Mouse (Mus musculus) CH12.LX (cell line): ENCODE measurements around the gene Anxa3. TPM values are rescaled to one million over a fixed set of nuclear protein-coding genes. Genes with fewer than 3 reads are reported as not detected.
A peak's percentile ranks its signal among the peaks of the same experiment; 100 is the strongest.

Experiments used
- DNase-seq: peaks from one replicate; pipeline ENCODE4 v3.0.0-alpha.2; 2013; ENCODE audit errors: extremely low read depth
- H3K27ac ChIP-seq: 2 replicates; pipeline ENCODE4 v1.5.1; 2012; ENCODE audit warnings: low read depth, mild to moderate bottlenecking, control low read depth, moderate library complexity; ENCODE audit not compliant: insufficient read depth
- H3K27me3 ChIP-seq: replicated peaks from 2 replicates; pipeline ENCODE3; 2012; ENCODE audit warnings: inconsistent platforms
- H3K36me3 ChIP-seq, 2 experiments: replicated peaks in 1 of 2; 2 replicates each; pipeline versions ENCODE3 to v1.6.1; 2012; ENCODE audit warnings: inconsistent platforms in 1 of 2, low read length in 1 of 2, mild to moderate bottlenecking in 1 of 2, mixed read lengths in 1 of 2, moderate library complexity in 1 of 2; ENCODE audit not compliant: control insufficient read depth in 1 of 2, insufficient read depth in 1 of 2
- H3K4me1 ChIP-seq, 2 experiments: 2 replicates each; pipeline ENCODE4 v1.6.1; 2012; ENCODE audit warnings: inconsistent platforms in 1 of 2, moderate library complexity in 1 of 2; ENCODE audit not compliant: insufficient read depth in 2 of 2, control insufficient read depth in 1 of 2
- H3K4me2 ChIP-seq: 2 replicates; pipeline ENCODE4 v1.6.1; 2012; ENCODE audit warnings: low read depth, mild to moderate bottlenecking, control low read depth; ENCODE audit not compliant: poor library complexity, insufficient read depth, severe bottlenecking
- H3K4me3 ChIP-seq, 3 experiments: fragments of 150-350 bp in 1 of 3; sonication (generic) in 1 of 3; replicated peaks in 1 of 3; 2 replicates each; pipeline versions ENCODE3 to v1.5.1; 2011 to 2012; ENCODE audit warnings: low read depth in 2 of 3, low read length in 2 of 3, mild to moderate bottlenecking in 2 of 3, moderate library complexity in 2 of 3, control low read depth in 1 of 3, improper control_type of control experiment in 1 of 3, inconsistent platforms in 1 of 3, mixed read lengths in 1 of 3; ENCODE audit not compliant: poor library complexity in 1 of 3
- H3K79me2 ChIP-seq: replicated peaks from 2 replicates; pipeline ENCODE4 v1.6.1; 2012; ENCODE audit warnings: mild to moderate bottlenecking, moderate library complexity; ENCODE audit not compliant: control insufficient read depth, poor library complexity, insufficient read depth, severe bottlenecking; ENCODE audit errors: extremely low read depth
- H3K9ac ChIP-seq: 2 replicates; pipeline ENCODE4 v1.6.1; 2012; ENCODE audit warnings: low read depth, mild to moderate bottlenecking, control low read depth, moderate library complexity; ENCODE audit not compliant: insufficient read depth
- H3K9me3 ChIP-seq: replicated peaks from 2 replicates; pipeline ENCODE3; 2012; ENCODE audit warnings: low read length, inconsistent platforms, mixed read lengths
- CHD2 ChIP-seq: IDR thresholded peaks from 2 replicates; pipeline ENCODE4 v1.6.1; 2011; ENCODE audit warnings: low read length, improper control_type of control experiment
- CTCF ChIP-seq, 2 experiments: IDR thresholded peaks in 1 of 2; conservative IDR thresholded peaks in 1 of 2; 2 replicates each; pipeline ENCODE4 v1.5.1; 2011 to 2012; ENCODE audit warnings: low read depth in 2 of 2, low read length in 2 of 2, improper control_type of control experiment in 1 of 2, inconsistent platforms in 1 of 2, mild to moderate bottlenecking in 1 of 2, moderate library complexity in 1 of 2
- E2F4 ChIP-seq: IDR thresholded peaks from 2 replicates; pipeline ENCODE4 v1.6.1; 2011; ENCODE audit warnings: low read depth, low read length, improper control_type of control experiment; ENCODE audit not compliant: insufficient replicate concordance
- ELF1 ChIP-seq: IDR thresholded peaks from 2 replicates; pipeline ENCODE4 v1.6.1; 2014; ENCODE audit warnings: low read depth, mild to moderate bottlenecking, inconsistent platforms, low read length, improper control_type of control experiment
- ETS1 ChIP-seq: conservative IDR thresholded peaks from 2 replicates; pipeline ENCODE4 v1.6.1; 2012; ENCODE audit warnings: low read depth, mild to moderate bottlenecking, inconsistent platforms, low read length, improper control_type of control experiment, moderate library complexity
- IRF4 ChIP-seq: IDR thresholded peaks from 2 replicates; pipeline ENCODE4 v1.6.1; 2014; ENCODE audit warnings: low read depth, mild to moderate bottlenecking, inconsistent platforms, low read length, improper control_type of control experiment
- JUND ChIP-seq: conservative IDR thresholded peaks from 2 replicates; pipeline ENCODE4 v1.6.1; 2011; ENCODE audit warnings: low read depth, low read length, improper control_type of control experiment
- MAX ChIP-seq: IDR thresholded peaks from 2 replicates; pipeline ENCODE4 v1.6.1; 2011; ENCODE audit warnings: low read length, improper control_type of control experiment
- MAZ ChIP-seq: IDR thresholded peaks from 2 replicates; pipeline ENCODE4 v1.6.1; 2012; ENCODE audit warnings: low read depth, mild to moderate bottlenecking, inconsistent platforms, low read length, improper control_type of control experiment, moderate library complexity
- MEF2A ChIP-seq: IDR thresholded peaks from 2 replicates; pipeline ENCODE4 v1.6.1; 2014; ENCODE audit warnings: low read depth, mild to moderate bottlenecking, inconsistent platforms, low read length, improper control_type of control experiment, borderline replicate concordance
- MXI1 ChIP-seq: IDR thresholded peaks from 2 replicates; pipeline ENCODE4 v1.6.1; 2011; ENCODE audit warnings: mild to moderate bottlenecking, low read depth, low read length, improper control_type of control experiment
- MYC ChIP-seq: IDR thresholded peaks from 2 replicates; pipeline ENCODE4 v1.6.1; 2011; ENCODE audit warnings: low read depth, mild to moderate bottlenecking, improper control_type of control experiment, low read length
- NELFE ChIP-seq: IDR thresholded peaks from 2 replicates; pipeline ENCODE4 v1.6.1; 2011; ENCODE audit warnings: low read depth, low read length, improper control_type of control experiment
- PAX5 ChIP-seq: IDR thresholded peaks from 2 replicates; pipeline ENCODE4 v1.6.1; 2012; ENCODE audit warnings: low read length, inconsistent platforms, mixed read lengths
- POLR2A ChIP-seq: IDR thresholded peaks from 2 replicates; pipeline ENCODE4 v1.6.1; 2011; ENCODE audit warnings: low read depth, mild to moderate bottlenecking, improper control_type of control experiment, low read length
- POLR2AphosphoS2 ChIP-seq: IDR thresholded peaks from 2 replicates; pipeline ENCODE4 v1.6.1; 2011; ENCODE audit warnings: low read depth, low read length, improper control_type of control experiment
- SIN3A ChIP-seq: IDR thresholded peaks from 2 replicates; pipeline ENCODE4 v1.6.1; 2012; ENCODE audit warnings: low read length, improper control_type of control experiment, inconsistent platforms
- SMC3 ChIP-seq: IDR thresholded peaks from 2 replicates; pipeline ENCODE4 v1.6.1; 2011; ENCODE audit warnings: low read depth, low read length, improper control_type of control experiment
- TBP ChIP-seq: conservative IDR thresholded peaks from 2 replicates; pipeline ENCODE4 v1.6.1; 2011; ENCODE audit warnings: low read depth, low read length, improper control_type of control experiment
- UBTF ChIP-seq: IDR thresholded peaks from 2 replicates; pipeline ENCODE4 v1.6.1; 2012; ENCODE audit warnings: low read depth, mild to moderate bottlenecking, inconsistent platforms, low read length, improper control_type of control experiment, moderate library complexity
- USF1 ChIP-seq: IDR thresholded peaks from 2 replicates; pipeline ENCODE4 v1.6.1; 2014; ENCODE audit warnings: low read depth, mild to moderate bottlenecking, inconsistent platforms, low read length, improper control_type of control experiment
- USF2 ChIP-seq: conservative IDR thresholded peaks from 2 replicates; pipeline ENCODE4 v1.6.1; 2011; ENCODE audit warnings: low read depth, low read length, improper control_type of control experiment
- ZC3H11A ChIP-seq: IDR thresholded peaks from 2 replicates; pipeline ENCODE4 v1.6.1; 2012; ENCODE audit warnings: low read depth, mild to moderate bottlenecking, inconsistent platforms, low read length, improper control_type of control experiment
- ZMIZ1 ChIP-seq: IDR thresholded peaks from 2 replicates; pipeline ENCODE4 v1.6.1; 2012; ENCODE audit warnings: low read depth, mild to moderate bottlenecking, inconsistent platforms, low read length, improper control_type of control experiment
- ZNF384 ChIP-seq: IDR thresholded peaks from 2 replicates; pipeline ENCODE4 v1.6.1; 2012; ENCODE audit warnings: low read depth, low read length, improper control_type of control experiment, inconsistent platforms
- dilution Hi-C: fragments of 300-500 bp; cut with MboI; formaldehyde crosslinking; loops from 2 replicates; pipeline ENCODE4 v1.14.3; 2020; ENCODE audit warnings: low sequenced_read_pairs; ENCODE audit not compliant: extremely low pct_unique_long_range_greater_than_20kb, extremely low pct_ligation_motif_present
- in situ Hi-C: fragments of 300-500 bp; cut with MboI; formaldehyde crosslinking; loops from 3 replicates; pipeline ENCODE4 v1.14.3; 2019; ENCODE audit warnings: low sequenced_read_pairs, low pct_ligation_motif_present, low pct_unique_long_range_greater_than_20kb, mixed read lengths
- polyA plus RNA-seq: library from polyadenylated mRNA; unstranded; fragments of >175 nt; gene quantifications from 2 replicates; pipeline ENCODE4 v1.2.1, GENCODE M21; 2012; ENCODE audit warnings: low read depth; ENCODE audit not compliant: insufficient read length
- total RNA-seq, 2 experiments: library from RNA; depleted of rRNA; stranded (reverse); fragments of 300-350 nt in 1 of 2; fragments of >200 nt in 1 of 2; gene quantifications; 2 replicates each; pipeline ENCODE4 v1.2.3; 2012 to 2014

Gene Anxa3
- total and polyA plus RNA-seq, 3 experiments = 1.4 TPM; not detected in 2

DNA sequence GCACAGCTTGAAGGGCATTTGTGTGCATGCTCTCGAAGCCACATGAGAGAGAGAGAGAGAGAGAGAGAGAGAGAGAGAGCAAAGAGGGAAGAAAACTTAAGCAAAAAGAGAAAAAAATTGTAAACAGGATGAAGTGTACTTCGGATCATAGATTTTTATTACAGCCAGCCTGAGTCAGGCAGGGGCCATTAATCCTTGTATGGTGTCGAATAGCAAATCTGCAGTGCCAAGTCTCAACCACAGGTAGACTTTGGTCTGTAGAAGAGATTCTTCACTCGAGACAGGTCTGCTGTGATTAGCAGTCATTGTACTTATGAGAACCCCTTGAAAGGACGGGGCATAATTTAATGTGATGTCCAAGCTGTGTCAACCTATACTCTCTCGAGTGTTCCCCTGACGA, 35.5 kb upstream of the Anxa3 start:
- H3K9ac ChIP-seq = no peak overlapping the region
- H3K4me3 ChIP-seq = no peak overlapping the region
- no peak overlapping the region for H3K27ac ChIP-seq
- dilution Hi-C loops = no loop called here
- H3K79me2 ChIP-seq = no peaks in the 10 kb centered on the region
- H3K9me3 ChIP-seq = no peaks in the 10 kb centered on the region
- no peak for DNase-seq
- H3K36me3 ChIP-seq = peaks cover 0 to 27% of the 10 kb centered on the region in 2 experiments
- in situ Hi-C loops = loop anchor here (5.0 kb wide), 1 partner anchor 40 kb away; no protein-coding TSS in a partner anchor
- no peaks in the 10 kb centered on the region for H3K27me3 ChIP-seq
- peaks cover 6 to 10% of the 10 kb centered on the region in 2 experiments for H3K4me1 ChIP-seq
- TF ChIP-seq UBTF (no peak), ELF1 (no peak), MAX (no peak), SMC3 (no peak), CTCF (conservative IDR thresholded peaks at IDR 0.05 in 1 of 2, IDR thresholded peaks at IDR 0.05 in 1 of 2; ENCODE audit: low read depth in 2 of 2, low read length in 2 of 2) (no peak), SIN3A (no peak), ETS1 (no peak), PAX5 (no peak), CHD2 (no peak), TBP (no peak)
- TF ChIP-seq, all 38 proteins: peak for 0
- no peak overlapping the region for H3K4me2 ChIP-seq

GRCm38 (mm10) chr5:96762021-96762420, 31.1 kb upstream of the Anxa3 start:
- DNase-seq = peak; percentile 20
- H3K27me3 ChIP-seq = no peaks in the 10 kb centered on the region
- dilution Hi-C loops = no loop called here
- H3K36me3 ChIP-seq = peaks cover 0 to 33% of the 10 kb centered on the region in 2 experiments
- in situ Hi-C loops = loop anchor here (10.0 kb wide), 1 partner anchor 427 kb away; no protein-coding TSS in a partner anchor
- H3K27ac ChIP-seq = no peak overlapping the region
- TF ChIP-seq ZNF384 = no peak
- TF ChIP-seq, all 38 proteins: peak for 0
- Histone ChIP-seq H3K4me1 (peaks cover 6 to 10% of the 10 kb centered on the region in 2 experiments), H3K4me3 (no peak overlapping the region), H3K4me2 (no peak overlapping the region), H3K9ac (no peak overlapping the region), H3K79me2 (no peaks in the 10 kb centered on the region), H3K9me3 (no peaks in the 10 kb centered on the region)

DNA sequence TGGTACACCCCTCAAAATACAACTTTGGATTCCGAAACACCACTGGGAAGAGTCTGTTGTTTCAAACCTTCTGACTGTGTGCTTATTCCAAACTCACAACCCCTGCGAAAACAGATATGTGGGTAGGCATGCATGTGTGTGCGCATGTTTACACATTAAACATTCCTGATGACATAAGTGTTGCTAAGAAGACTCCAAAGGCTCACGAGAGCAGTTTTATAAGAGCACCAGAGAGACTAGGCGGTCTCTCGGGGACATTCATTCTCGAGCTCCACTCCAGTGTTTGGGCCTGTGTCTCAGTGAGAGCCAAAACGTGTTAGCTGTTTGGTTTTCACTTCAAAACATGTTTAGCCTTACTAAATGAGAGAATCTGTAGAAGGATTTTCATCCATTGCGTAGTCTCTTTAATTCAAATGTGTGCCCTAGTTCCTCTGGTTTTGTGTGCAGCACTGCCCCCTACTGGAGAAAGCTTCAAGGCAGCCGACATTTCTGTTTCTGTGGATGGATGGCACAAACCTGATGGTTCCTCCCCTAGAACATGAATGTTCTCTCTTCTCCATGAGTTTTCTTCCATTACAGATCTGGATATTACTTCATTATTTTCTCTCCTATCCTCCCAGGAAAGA, 24.2 kb upstream of the Anxa3 start:
- peaks cover 0 to 26% of the 10 kb centered on the region in 2 experiments for H3K36me3 ChIP-seq
- H3K27me3 ChIP-seq = no peaks in the 10 kb centered on the region
- no peaks in the 10 kb centered on the region for H3K79me2 ChIP-seq
- H3K9me3 ChIP-seq = no peaks in the 10 kb centered on the region
- H3K4me2 ChIP-seq = no peak overlapping the region
- dilution Hi-C loops (no loop called here), in situ Hi-C loops (loop anchor here (10.0 kb wide), 1 partner anchor 434 kb away; no protein-coding TSS in a partner anchor)
- peak; percentile 73 for DNase-seq
- no peak overlapping the region for H3K27ac ChIP-seq
- H3K4me3 ChIP-seq = no peak overlapping the region
- H3K9ac ChIP-seq = no peak overlapping the region
- H3K4me1 ChIP-seq = no peaks in the 10 kb centered on the region
- TF ChIP-seq ETS1 (no peak), UBTF (no peak), ZC3H11A (peak; percentile 73), MAZ (no peak), POLR2A (no peak), CTCF (conservative IDR thresholded peaks at IDR 0.05 in 1 of 2, IDR thresholded peaks at IDR 0.05 in 1 of 2; ENCODE audit: low read depth in 2 of 2, low read length in 2 of 2) (peak; percentile 87 to 88), MXI1 (no peak), NELFE (no peak), POLR2AphosphoS2 (no peak), SMC3 (peak; percentile 73), ZMIZ1 (no peak), CHD2 (no peak), USF1 (no peak), PAX5 (no peak), JUND (no peak), MYC (no peak), IRF4 (no peak), USF2 (no peak), E2F4 (no peak), MEF2A (no peak)
